Mouse (Mus musculus): ENCODE results near the gene Spopl.
"Not testable (repeated sequence)": the region's sequence is repeated elsewhere in the genome, so short reads cannot be mapped to it uniquely, and the experiment has no call there.

Gene Spopl

DNA sequence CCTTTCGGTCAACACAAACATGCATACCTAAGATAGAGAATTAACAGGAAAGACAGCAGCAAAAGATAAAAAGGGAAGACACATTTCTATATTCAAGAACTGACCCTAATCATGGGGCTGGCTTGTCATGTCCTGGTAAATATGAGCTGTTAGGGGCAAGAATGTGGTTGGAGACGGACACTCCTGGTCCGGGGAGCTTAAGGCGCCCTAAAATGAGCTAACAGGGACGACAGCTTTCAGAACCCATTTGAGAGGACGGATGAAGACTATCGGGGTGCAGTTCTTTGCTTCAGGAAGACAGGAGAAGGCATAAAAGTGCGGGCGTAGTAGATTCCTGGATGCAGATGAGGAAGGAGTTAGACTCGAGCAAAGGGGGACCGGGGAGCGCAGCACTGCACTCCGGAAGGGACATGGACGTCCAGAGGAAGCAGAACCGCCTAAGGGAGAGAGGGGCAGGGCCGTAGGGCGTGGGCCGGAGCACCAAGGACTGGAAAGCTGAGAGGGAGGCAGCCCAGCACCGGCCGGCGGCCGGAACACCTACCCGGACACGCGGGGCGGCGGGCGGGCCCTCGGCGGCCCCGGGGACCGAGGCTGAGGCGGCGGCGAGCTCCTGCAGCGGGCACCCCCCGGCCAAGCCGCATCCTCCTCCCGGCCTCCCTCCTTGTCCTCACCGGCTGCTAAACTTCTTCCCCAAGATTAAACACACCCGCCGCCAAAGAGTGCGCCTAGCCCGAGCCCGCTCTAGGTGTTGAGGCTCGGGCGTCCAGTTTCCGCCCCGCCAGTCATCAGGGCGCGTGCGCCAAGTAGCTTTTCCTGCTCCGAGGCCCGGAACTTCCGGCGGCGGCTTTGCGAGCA lies at the start of gene Spopl:
Gene Spopl, minus strand, starts transcription at position 805 of the 855 bp plus-strand sequence.
- peak; percentile 92 for DNase-seq

DNA sequence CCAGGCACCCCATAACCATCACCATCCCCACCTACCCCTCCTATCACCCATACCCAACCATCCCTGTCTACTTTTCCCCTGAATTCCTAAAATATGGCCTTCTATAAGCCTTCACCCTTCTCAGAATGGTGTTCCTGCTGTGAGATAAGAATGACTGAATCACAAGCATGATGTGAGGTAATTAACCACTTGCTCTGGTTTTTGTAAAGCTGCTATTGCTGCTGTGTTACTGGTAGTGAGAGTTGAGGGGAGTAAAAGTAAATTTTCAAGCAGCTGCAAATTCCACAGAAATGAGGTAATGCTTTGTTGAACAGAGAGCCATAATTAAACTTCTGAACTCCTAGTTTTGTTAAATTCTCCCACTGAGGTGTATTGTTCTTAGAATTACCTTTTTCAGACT lies 48.2 kb upstream of the Spopl start:
- no peak for DNase-seq

DNA sequence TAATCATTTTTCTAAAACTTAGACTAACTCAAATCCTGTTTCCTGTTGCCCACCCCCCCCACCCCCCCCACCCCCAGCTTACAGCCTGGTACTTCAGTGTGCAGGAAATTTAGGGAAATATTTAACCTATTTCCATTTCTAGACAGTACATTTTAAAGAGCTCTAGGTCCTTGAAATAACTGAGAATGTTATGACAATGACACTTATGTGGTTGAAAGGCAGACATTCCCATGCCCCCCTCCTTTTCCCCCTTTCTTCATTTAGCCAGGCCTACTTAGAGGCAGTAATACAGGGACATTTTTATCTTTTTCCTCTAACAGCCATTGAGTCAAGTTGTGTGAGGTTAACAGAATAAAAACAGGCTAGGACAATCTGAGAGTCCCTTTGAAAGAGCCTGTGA lies 46.1 kb upstream of the Spopl start:
- DNase-seq: no peak

DNA sequence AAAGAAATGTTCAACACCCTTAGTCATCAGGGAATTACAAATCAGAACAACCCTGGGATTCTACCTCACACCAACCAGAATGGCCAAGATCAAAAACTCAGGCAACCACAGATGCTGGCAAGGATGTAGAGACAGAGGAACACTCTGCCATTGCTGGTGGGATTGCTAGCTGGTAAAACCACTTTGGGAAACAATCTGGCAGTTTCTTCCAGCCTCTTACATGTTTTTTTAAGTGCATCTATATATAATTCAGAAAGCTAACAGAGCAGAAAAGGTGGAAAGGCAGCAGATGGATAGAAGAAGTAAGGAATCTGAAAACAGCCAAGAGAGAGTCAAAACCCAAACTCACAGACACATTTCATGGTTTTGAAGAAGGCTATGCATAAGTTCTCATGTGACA lies 33.5 kb upstream of the Spopl start:
- DNase-seq: no peak

DNA sequence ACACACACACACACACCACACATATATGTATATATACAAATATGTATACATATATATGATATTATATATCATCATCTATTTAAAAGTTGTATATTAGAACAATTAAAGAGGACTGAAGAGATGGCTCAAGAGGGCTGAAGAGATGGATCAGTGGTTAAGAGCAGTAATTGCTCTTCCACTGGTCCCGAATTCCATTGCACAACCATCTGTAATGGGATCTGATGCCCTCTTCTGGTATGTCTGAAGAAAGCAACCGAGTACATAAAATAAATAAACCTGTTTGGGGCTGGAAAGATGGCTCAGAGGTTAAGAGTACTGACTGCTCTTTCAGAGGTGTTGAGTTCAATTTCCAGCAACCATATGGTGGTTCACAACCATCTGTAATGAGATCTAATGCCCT lies 16.9 kb upstream of the Spopl start:
- no peak for DNase-seq

DNA sequence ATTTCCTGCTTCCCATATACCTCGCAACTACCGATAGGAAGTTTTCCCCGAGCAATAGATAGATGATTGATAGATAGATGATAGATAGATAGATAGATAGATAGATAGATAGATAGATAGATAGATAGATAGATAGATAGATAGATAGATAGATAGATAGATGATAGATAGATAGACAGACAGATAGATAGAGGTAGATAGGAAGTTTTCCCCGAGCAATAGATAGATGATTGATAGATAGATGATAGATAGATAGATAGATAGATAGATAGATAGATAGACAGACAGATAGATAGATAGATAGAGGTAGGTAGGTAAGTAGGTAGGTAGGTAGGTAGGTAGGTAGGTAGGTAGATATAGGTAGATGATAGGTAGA lies 239 bp upstream of the Spopl start:
- not testable (repeated sequence) for DNase-seq

DNA sequence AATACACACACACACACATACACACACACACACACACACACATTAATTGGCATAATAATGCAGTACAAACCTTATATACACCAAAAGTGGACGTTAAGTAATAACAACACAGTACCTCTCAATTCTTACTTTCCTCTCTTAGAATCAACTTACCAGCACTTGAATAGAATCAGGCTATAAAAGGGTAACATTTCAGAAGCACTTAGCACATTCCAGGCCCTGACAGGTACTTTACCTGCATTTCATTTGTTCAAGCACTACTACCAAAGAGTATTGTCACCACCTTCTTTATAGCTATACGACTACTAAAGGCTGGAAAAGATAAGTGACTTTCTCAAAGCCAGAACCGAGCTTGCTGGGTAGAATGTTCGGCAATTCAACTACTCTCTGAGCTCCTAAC lies 1.3 kb downstream of the Spopl start:
- DNase-seq: no peak

DNA sequence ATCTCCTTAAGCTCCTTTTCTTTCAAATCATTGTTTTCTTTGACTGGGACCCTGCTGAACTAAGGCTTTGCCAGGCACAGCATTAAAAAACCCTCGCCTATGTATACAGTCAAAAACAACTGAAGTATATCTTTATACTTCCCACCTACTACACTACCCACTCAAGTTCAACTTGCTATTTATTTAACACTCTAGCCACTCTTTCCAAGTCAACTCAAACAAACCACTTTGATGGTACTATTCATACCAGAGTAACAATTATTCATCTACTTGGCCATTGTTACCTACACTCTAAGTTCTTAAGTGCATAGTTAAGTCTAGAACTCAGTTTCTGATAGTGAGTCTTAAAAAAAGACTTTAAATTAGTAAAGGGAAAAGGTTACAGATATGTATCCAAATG lies 3.1 kb downstream of the Spopl start:
- no peak for DNase-seq

DNA sequence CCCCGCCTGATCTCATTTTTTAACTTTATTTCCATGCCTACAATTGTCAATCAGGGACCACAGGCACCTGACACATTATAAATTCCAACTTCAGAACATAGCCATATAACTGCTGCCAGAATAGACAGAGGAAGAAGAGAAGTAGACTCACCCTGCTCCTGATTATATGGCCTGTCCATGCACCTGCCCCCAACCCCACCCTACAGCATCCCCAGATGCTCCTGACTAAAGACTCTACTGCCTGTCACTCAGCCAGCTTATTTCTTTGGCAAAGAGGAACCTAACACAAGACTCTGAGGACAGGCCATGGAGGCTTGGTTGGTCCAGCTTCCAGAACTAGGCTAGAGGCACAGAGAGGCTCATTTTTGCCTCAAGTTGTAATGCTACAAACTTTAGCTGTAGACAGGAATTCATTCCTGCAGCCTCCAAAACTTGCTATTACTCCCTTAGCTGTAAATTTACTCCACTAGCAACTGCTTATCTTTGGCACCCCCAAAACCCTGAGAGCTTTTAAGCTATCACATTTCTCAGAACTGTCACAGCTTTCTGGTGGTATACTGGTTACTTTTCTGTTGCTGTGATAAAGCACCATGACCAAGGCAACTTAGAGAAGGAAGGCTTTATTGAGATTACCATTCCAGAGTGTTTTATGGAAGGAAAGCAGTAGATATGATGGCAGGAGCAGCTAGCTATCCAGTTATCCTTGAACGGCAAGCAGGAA lies 6.7 kb downstream of the Spopl start:
- DNase-seq: no peak

DNA sequence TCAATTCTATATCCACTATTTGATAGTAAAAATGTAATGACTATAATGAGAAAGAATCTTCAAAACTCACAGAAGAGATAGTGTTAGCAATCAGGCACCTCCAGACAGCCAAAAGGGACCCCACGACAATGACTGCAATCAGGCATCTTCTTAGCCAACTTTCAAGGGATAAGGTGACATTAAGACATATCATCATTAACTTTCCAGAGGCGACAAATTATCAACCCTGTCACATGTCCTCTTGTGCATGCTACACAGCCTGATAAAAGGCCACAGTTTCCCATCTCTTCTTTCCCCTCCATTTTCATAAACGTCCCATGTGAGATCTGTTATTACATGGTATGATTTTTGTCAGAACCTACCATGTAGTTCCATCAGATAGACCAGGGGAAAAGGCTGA lies 9.0 kb downstream of the Spopl start:
- no peak for DNase-seq

DNA sequence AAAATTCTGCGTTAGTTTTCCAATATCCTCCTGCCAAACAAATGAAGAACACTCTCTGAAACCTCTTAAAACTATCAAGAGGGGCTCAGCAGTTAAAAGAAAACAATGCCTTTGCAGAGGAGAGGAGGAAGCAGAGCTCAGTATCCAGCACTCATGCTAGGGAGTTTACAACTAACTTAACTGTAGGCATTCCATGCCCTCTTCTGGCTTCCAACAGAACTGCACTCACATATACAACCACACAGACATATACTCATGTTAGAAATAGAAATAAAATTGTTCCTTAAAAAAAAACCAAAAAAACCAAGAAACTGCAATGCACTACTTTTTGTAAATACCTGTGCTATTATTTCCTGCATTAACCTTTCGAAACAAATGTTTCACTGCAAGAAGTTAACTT lies 12.7 kb downstream of the Spopl start:
- DNase-seq: no peak

DNA sequence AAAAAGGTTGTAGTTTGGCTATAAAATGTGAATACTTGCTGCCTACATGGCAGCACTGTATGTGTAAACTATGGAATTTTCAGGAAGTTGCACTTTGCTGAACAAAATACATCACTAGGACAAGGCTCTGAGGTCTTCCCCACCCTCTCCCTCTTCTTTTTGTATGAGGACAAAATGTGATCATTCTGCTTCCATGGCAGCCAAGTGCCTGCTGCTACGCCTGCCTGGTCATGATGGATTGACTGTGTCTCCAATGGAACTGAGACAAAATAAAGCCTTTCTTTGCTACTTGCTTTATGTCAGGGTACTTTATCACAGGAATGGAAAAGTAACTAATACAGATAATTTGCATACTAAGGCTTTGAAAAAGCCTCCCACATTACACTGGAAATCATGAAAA lies 20.7 kb downstream of the Spopl start:
- peak; percentile 2 for DNase-seq

DNA sequence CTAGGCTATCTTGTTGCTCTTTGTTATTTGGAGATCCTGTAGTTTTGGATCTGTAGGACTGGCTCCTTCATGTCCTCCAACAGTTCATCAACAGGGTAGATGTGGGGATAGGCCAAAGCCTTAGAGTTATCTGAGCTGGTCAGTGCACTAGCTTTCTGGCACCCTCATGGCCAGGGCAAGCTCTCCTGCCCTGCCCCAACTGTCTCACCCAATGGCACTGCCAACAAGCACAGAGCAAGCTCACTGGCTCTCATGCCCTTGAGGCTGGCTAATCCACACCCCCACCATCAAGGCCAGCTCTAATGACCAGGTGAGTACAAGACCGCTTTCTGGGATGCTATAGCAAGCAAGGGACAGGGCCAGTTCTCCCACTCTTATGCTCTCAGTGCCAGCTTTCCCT lies 24.7 kb downstream of the Spopl start:
- DNase-seq: no peak

DNA sequence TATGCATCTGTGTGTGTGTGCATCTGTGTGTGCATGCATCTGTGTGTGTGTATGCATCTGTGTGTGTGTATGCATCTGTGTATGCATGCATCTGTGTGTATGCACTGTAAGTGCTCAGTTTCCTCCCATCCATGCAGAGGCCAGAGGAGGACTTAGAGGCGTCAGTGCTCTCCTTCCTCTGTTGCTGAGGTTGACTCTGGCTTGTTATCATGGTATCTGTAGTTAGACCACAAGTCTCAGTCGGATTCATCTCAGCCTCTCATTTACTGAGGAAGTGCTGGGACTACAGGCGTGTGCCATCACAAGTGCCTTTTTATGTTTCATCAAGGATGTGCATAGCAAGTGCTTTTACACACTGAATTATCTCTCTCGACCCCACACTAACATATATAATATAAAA lies 31.9 kb downstream of the Spopl start:
- DNase-seq: no peak

DNA sequence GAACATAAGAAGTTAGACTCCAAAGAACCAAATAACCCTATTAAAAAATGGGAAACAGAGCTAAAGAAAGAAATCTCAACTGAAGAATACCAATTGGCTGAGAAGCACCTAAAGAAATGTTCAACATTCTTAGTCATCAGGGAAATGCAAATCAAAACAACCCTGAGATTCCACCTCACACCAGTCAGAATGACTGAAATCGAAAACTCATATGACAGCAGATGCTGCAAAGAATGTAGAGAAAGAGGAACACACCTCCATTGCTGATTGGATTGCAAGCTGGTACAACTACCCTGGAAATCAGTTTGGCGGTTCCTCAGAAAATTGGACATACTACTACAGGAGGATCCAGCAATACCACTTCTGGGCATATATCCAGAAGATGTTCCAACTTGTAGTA lies 44.2 kb downstream of the Spopl start:
- DNase-seq: not testable (repeated sequence)

DNA sequence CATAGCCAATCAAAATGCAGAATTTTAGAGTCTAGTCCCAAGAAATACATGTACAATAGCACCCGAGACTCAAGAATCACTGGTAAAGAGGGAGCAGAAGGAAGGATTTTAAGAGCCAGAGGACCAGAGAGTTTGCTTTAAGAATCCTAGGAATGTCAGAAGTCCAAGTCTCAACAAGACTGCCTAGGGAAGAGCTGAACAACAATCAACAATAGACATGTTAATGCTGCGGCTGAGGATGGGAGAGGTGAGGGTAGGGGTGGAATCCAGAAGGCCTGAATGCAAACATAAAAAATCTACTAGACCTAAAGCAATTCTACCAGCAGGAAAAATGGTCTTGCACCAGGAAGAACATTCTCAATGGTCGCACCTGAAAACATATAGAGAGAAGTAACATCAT lies 66.8 kb downstream of the Spopl start:
- DNase-seq: no peak

DNA sequence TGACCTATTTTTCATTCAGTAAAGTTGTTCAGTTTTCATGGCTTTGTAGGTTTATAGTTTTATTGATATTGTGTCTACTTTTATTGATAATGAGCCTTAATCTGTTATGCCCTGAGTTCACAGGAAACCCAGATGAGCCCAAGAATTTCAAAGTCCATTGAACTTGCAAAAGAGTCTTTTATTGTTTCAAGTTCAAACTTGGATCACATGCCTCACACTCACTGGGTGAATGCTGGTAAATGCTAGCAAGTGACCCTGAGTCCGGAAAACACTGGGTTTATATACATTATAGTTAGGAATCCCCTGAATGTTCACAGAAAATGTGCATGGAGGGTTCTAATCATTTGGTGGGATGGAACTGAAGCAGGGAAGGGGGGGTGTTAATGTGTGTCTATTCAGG lies 90.2 kb downstream of the Spopl start:
- DNase-seq: no peak

DNA sequence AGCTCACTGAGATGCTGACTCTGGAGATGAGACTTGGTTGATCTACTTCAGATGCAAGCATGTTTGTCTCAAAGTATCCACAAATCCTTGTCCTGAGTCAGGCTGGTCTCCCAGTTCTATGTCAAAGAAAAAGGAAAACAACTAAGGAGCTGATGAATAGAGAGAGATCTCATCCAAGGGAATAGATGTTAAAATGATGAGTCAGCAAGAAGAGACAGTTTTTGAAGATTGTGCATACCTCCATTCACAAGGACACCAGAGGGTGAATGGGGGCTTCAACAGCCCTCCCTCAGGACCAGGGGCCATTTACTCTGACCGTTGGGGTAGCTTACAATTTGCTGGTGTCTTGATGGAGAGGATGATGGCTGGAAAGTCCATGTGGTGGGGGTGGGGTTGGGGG lies 104.4 kb downstream of the Spopl start:
- DNase-seq: no peak

DNA sequence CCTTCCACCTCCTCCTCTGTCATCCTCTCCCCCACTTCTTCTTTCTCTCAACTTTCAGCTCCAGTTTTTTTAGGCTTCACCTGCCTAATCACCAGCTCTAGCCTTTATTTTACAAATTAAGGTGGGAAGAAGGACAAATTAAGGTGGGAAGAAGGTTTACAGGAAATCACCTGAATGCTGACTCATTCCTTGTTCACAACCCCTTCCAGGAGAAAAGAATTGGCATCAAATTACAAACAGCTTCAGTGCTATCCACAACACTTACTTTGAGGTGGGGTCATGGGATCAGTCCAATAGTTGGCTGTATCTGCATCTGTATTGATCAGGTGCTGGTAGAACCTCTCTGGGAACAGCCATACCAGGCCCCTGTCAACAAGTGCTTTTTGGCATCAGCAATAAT lies 114.5 kb downstream of the Spopl start:
- no peak for DNase-seq
